Mouse (Mus musculus) testis, adult 2 months (tissue): ENCODE data around the gene Tfrc.

ENCODE experiments used
- CTCF ChIP-seq: fragments of 200-500 bp; IDR thresholded peaks from 2 replicates; pipeline ENCODE4 v1.5.1; 2012; ENCODE audit warnings: low read depth, mild to moderate bottlenecking, inconsistent platforms, low read length, moderate library complexity; ENCODE audit not compliant: control insufficient read depth, insufficient read depth, insufficient replicate concordance
- POLR2A ChIP-seq: fragments of 200-500 bp; IDR thresholded peaks from 2 replicates; pipeline ENCODE4 v1.6.1; 2012; ENCODE audit warnings: low read depth, mild to moderate bottlenecking, inconsistent platforms, low read length, moderate library complexity; ENCODE audit not compliant: control insufficient read depth

GRCm38 (mm10) chr16:32654071-32654733 lies 45.5 kb downstream of the Tfrc start:
- TF ChIP-seq POLR2A, result no peak
- no peak for TF ChIP-seq CTCF
